Mouse (Mus musculus) monocyte, adult 5-6 weeks (primary cell): ENCODE measurements at regions not wholly inside any gene's neighbourhood (a gene's known extent, or its start where the extent isn't known, plus 50 kb on each side); places are given as distances from the start of the nearest gene placed in this dataset.
"Not testable (repeated sequence)": the region's sequence is repeated elsewhere in the genome, so short reads cannot be mapped to it uniquely, and the experiment has no call there.

Experiments
- ATAC-seq: fragments of 153-309, 156-312 bp; replicated peaks from 2 replicates; pipeline ENCODE4 v1.8.0; 2017; ENCODE audit warnings: mild to moderate bottlenecking; ENCODE audit not compliant: low TSS enrichment, insufficient number of reproducible peaks, severe bottlenecking, poor library complexity, low FRiP score

DNA sequence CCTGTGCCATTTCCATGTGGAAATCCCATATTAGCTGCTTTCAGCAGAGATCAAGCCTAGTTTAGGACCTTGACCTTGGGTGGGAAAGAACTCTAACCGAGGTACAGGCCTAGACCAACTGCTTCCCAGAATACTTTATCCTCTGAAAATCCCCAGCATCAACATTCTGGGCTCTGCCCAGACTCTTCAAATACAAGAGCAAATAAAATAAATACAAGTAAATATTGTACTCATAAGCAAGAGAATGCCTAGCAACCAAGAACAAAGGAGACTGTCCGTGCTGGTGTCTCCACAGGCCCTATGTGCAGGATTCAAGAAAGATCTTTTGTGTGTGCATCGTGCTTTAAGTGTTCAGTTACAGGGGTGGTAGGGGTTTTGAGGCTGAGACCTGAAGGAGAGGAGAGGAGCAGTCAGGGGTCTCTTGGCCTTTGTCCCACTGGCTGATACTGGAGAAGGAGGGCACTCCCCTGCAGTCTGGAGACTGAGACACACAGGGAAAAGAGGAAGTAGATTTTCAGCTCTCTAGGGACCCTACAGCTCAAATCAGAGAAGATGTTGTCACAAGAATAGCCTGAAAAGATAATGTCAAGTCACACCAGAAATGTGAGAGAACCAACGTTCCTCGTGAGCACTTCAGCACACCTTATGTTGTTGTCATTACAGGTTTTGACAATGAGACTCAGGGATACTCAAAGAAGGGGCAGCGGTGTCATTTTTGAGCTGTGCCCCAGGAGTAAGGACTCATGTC, 174.6 kb downstream of the Wdr11 start:
- no peak; the same call in 1 of the 2 replicates for ATAC-seq

DNA sequence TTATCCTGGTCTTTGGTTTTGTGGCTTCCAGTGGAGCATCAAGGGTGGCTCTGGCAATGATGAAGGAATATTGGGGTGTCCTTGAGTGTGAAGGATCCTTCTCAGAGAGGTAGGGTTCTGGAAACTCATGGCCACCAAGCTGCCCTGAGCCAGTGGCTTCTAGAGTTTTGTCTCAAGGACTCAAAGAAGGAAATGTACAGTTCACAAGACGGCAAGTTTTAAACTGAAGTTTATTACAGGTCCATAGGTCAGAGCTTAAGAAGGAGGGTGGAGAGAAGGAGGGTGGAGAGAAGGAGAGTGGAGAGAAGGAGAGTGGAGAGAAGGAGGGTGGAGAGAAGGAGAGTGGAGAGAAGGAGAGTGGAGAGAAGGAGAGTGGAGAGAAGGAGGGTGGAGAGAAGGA, 178.0 kb downstream of the Wdr11 start:
- ATAC-seq: not testable (repeated sequence)

- ATAC-seq: no peak
These were observed 180.2 kb downstream of the Wdr11 start for GRCm38 (mm10) chr7:129771876-129772275.

DNA sequence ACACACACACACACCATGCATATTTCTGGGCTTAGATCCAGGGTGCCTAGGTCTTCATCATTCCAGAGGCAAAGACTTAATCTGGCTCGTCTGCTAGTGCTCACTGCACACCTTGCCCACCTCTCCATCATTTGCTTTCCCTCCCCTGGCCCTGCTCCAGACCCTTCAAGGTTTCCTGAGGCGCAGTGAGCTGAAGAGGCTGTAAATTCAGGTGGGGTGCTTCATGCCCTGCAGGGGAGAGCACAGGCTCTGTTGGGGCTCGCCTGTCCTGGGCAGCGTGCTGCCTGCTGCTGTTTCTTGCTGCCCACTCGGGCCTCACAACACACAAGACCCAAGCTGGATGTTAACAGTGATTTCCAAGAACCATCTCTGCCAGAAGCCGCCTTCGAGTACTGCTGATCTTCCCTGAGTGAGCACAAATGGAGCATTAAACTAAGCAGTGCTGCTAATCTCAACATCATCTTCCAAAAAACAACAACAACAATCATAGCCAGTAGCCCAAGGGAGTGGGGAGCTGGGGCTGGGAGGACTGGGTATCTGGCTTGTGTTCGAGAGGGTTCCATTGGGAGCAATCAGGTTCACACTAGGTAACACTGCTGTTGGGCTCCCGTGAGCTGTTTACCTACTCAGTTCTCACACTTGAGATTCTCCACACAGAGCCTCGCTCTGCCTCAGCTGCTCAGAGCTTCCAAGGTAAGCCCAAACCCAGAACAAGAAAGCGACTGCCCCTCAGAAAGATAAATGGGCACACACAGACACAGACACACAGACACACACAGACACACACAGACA, 181.1 kb downstream of the Wdr11 start:
- ATAC-seq: no peak

DNA sequence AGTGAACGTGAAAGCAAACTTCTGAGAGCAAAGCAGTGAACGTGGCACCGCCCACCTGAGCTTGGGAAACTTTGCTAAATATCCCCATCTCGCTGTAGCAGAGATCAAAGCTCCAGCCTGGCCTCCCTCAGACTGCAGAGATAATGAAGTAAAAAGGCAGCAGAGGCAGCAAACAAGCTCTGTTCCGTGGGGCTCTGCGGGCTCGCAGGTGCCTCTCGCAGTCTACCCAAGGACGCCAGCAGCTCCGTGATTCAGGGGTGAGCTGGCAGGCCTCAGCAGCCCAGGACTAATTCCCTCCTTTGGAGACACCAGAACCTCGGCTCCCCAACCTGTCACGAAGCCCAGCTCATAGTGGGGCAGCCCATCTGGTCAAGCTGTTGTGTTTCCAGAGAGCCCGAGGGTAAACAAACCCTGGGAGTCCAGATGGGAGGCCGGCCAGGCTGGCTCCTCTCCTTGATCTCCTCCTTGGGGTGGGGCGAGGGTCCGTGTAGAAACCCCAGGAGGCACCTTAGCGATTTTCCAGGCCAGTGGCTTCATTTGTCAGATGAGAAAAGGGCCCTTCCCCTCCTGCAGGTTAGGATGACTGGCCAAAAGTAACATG, 182.7 kb downstream of the Wdr11 start:
- ATAC-seq: no peak

DNA sequence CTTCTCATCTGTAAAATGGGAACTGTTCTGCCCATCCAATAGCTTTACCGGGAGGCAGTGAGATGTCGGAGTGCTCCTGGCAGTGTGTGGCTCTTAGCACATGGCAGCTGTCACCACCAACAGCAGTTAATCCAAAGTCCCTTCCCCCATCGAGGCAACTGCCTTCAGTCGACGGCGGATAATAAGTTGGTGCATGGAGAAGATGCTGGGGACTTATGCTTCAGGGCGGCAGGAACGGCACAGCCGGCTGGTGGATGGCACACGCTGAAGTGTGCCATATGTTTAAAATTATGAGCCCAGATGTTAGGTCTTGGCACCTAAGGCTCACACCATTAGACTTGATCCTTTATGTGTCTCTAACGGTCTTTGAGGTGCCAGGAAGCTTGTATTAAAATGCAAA, 183.5 kb downstream of the Wdr11 start:
- ATAC-seq: no peak

- ATAC-seq: no peak
These were observed 187.3 kb downstream of the Wdr11 start for GRCm38 (mm10) chr7:129778842-129779421.

DNA sequence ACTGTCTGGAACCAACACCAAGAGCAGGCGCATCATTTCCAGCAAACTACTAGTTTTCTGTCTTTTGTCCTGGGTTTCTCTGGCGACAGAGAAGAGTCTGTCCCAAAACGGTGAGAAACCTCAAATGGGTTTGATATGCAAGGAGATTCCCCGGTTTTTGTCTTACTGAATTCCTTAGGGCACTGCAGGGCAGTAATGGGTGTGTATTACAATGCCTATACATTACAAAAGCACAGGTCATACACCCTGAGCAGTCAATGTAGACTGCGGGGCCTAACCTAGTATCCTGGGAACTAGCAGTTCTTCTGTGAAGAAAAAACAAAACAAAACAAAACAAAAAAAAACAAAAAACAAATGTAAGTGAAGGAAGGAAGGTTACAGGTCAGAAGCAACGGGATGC, 188.3 kb downstream of the Wdr11 start:
- ATAC-seq: no peak

GRCm38 (mm10) chr7:129781756-129782155, 190.1 kb downstream of the Wdr11 start:
- no peak for ATAC-seq

GRCm38 (mm10) chr7:129784966-129785365, 193.3 kb downstream of the Wdr11 start:
- no peak for ATAC-seq

DNA sequence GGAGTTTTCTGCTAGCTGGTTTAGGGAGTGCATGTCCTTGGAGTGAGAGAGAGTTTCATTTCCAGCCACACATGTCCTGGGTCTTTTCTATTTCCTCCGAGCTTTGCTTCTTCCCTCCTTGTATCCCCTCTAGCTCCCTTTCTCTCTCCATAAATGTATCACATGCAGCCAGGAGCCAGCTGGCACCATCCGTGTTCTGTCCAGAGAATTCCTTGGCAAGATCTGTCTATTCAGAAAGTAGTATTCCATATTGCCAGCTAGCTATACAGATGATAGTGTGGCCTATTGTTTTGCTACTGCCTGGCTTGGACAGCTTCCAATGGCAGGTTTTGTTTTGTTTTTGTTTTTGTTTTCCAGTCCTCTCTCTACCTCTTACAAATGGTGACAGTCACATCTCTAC, 195.3 kb downstream of the Wdr11 start:
- ATAC-seq: no peak

DNA sequence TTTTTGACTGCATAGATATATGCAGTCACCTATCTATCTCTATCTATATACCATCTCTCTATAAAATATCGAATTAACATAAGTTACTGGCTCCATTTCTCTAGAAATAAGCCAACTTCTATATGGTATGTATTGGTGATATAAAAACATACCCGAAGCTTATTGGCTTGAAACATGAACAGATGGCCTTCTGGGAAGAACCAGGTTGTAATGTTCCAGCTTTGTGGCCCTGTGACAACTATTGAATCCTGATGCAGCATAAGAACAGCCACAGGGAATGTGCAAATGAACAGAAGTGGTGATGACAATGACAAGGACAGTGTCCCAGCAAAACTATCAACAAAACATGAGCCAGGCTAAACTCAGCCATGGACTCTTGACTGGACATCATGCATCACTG, 196.1 kb downstream of the Wdr11 start:
- no peak for ATAC-seq

DNA sequence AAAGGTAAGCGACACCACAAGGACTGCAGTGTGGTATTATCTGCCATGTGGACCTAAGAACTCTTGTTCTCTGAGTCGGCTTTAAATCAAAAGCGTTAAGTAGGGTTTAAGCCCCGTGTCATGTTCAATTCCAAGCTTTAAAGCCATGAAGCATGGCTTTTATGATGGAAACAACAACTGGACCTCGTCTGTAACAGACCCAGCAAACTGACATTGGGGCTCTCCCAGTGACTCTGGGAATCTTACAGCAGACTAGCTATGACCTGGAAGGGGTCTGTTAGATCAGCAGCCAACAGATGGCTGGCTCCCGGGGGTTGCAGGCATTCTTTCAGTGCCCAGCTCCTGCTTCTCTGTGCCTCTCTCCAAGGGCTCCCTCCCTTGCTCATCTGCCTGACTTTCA, 197.8 kb downstream of the Wdr11 start:
- no peak for ATAC-seq

GRCm38 (mm10) chr7:129790590-129791449, 199.2 kb downstream of the Wdr11 start:
- ATAC-seq: no peak

- ATAC-seq: no peak
These were observed 199.8 kb downstream of the Wdr11 start for GRCm38 (mm10) chr7:129791450-129791820.

GRCm38 (mm10) chr7:129793733-129794132, 202.1 kb downstream of the Wdr11 start:
- ATAC-seq: no peak

- no peak for ATAC-seq
These were observed 202.6 kb downstream of the Wdr11 start for GRCm38 (mm10) chr7:129794276-129794675.

DNA sequence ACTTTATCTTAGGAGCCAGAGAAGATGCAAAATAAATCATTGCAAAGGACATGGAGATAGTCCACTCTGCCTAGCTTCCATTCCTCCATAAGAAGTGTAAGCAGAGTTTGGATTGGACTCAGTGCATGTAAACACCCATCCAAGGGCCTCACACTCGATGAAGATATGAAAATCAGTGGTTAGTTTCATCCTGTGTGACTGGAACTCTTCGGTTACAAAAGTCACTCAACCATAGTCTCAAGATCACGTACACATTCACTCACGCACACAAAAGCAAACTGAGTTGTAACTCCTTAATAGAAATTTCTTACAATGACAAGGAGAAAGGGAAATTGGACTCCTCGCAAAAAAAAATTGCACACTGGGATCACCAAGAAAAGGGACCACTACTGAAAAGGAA, 206.9 kb downstream of the Wdr11 start:
- no peak for ATAC-seq

- ATAC-seq: no peak
These were observed 208.8 kb downstream of the Wdr11 start for GRCm38 (mm10) chr7:129800461-129800867.
